ENCODE assay signal across 17 mouse cellular contexts in genomic region chr13:11757894-11758293, GRCm38 (mm10).
DNase-seq lines count a peak whose midpoint lies in the region; ATAC-seq and TF ChIP-seq lines count a peak whose summit lies in the region.
"Had no signal": no experiment of that assay in that cellular context is flagged by ENCODE, and none has a peak within 500 bp of the region (broad histone marks: within the 10 kb centered on the region; RNA-seq: fewer than 3 reads in every experiment).

No protein-coding gene starts in this region.

- H3K4me2 ChIP-seq in kidney, embryonic 16.5 days (replicated peaks; ENCODE audit: low read depth, low read length), result no peak overlapping the region
- H3K4me2 ChIP-seq: limb, embryonic 12.5 days had no signal

- intact Hi-C loops in heart, postnatal 36 days (cut with DNase I), result no loop called here
- intact Hi-C loops in left cerebral cortex, postnatal 36 days (cut with DNase I), result no loop called here
- intact Hi-C loops in left cerebral cortex, adult 2 months (cut with DNase I), result no loop called here

- H3K4me3 ChIP-seq in left cerebral cortex, adult 2 months, result no peak overlapping the region
- no peak overlapping the region for H3K4me3 ChIP-seq in kidney, embryonic 16.5 days (ENCODE audit: low read length)
- H3K4me3 ChIP-seq: erythroblast, embryonic 14.5 days; heart, embryonic 10.5 days; limb, embryonic 12.5 days had no signal

- no peaks in the 10 kb centered on the region for H3K4me1 ChIP-seq in kidney, embryonic 16.5 days (ENCODE audit: insufficient read depth, low read length)
- H3K4me1 ChIP-seq: limb, embryonic 12.5 days had no signal

- no peaks in the 10 kb centered on the region for H3K9me3 ChIP-seq in kidney, embryonic 16.5 days (ENCODE audit: low read length)
- H3K9me3 ChIP-seq: heart, embryonic 10.5 days; limb, embryonic 12.5 days had no signal

- no peak for TF ChIP-seq POLR2A in brain, embryonic 14.5 days (IDR thresholded peaks at IDR 0.05; ENCODE audit: borderline replicate concordance, extremely low read depth, insufficient read depth, insufficient read length, poor library complexity, severe bottlenecking)

- H3K36me3 ChIP-seq in kidney, embryonic 16.5 days (ENCODE audit: insufficient read depth, low read length), result no peaks in the 10 kb centered on the region
- H3K36me3 ChIP-seq: limb, embryonic 12.5 days had no signal

- ATAC-seq in kidney, embryonic 16.5 days (ENCODE audit: low FRiP score, low TSS enrichment), result no peak

- 77% methylated on average over 7 of the region's 7 CpGs for WGBS in kidney, embryonic 16.5 days

- H3K27ac ChIP-seq in left cerebral cortex, adult 2 months, result no peak overlapping the region
- H3K27ac ChIP-seq in kidney, embryonic 16.5 days (ENCODE audit: low read length), result no peak overlapping the region
- H3K27ac ChIP-seq: heart, embryonic 10.5 days; limb, embryonic 12.5 days had no signal

- no peak for TF ChIP-seq CTCF in left cerebral cortex, adult 2 months (IDR thresholded peaks at IDR 0.05)
- no peak for TF ChIP-seq CTCF in brain, embryonic 14.5 days (IDR thresholded peaks at IDR 0.05; ENCODE audit: borderline replicate concordance, extremely low read depth, insufficient read depth, insufficient read length)

- no peaks in the 10 kb centered on the region for H3K27me3 ChIP-seq in kidney, embryonic 16.5 days (ENCODE audit: insufficient read depth, low read length)
- H3K27me3 ChIP-seq: limb, embryonic 12.5 days had no signal

- H3K9ac ChIP-seq in kidney, embryonic 16.5 days (replicated peaks; ENCODE audit: low read length), result no peak overlapping the region
- H3K9ac ChIP-seq: limb, embryonic 12.5 days had no signal

- peak; percentile 86 for DNase-seq in heart, adult 11 months
- no peak for DNase-seq in heart, postnatal 36 days
- DNase-seq in left cerebral cortex, postnatal 36 days (ENCODE audit: low spot score in 2 of 2), result peak; percentile 39 to 47
- DNase-seq in left cerebral cortex, adult 2 months (ENCODE audit: extremely low spot score in 1 of 2, low spot score in 2 of 2), result no peak
- peak; percentile 70 for DNase-seq in brain, embryonic 14.5 days (ENCODE audit: low read depth)
- DNase-seq in layer of hippocampus, adult 9-10 months (ENCODE audit: low spot score), result peak; percentile 10
- no peak for DNase-seq in adrenal gland, adult (ENCODE audit: inconsistent age in 2 of 2, low spot score in 1 of 2)
- DNase-seq: cerebellum, adult 9-10 months; gastrocnemius, postnatal 14 days; kidney, adult 2 months; kidney, postnatal 4 days; lung, postnatal 4 days; thymus, postnatal 36 days had no signal

Comparison
In these comparisons a context has a peak if more than half of its experiments do, and no peak if none do; other contexts are left out.
1. DNase-seq: peak in heart, adult 11 months (single experiment), left cerebral cortex, postnatal 36 days (2 of 2), brain, embryonic 14.5 days (single experiment) and layer of hippocampus, adult 9-10 months (single experiment); none in heart, postnatal 36 days (0 of 2), left cerebral cortex, adult 2 months (0 of 2) and adrenal gland, adult (0 of 2).